Mouse (Mus musculus) natural killer cell, adult 2 months (primary cell): ENCODE data around the gene Ggn.
"Not testable (repeated sequence)": the region's sequence is repeated elsewhere in the genome, so short reads cannot be mapped to it uniquely, and the experiment has no call there.

ENCODE experiments used
- DNase-seq, 2 experiments: peaks; one replicate each; pipeline ENCODE4 v3.0.0; 2022; ENCODE audit warnings: low spot score in 2 of 2

The Ggn gene

DNA sequence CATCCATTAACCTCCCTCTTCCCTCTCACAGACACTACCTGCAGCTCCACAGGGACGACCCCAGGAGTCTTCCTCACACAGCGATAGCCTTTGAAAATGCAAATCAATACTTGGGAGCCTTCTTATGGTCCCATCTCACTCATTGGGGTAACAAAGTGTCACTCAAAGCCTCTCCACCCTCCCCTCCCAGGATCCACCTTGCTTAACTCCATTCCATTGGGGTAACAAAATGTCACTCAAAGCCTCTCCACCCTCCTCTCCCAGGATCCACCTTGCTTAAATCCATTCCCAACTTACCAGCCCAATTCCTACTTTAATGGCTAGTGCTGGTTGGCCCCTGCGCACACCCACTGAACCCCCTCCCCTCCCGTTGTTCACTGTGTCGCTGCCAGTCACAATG, 11.7 kb upstream of the Ggn start:
- no peak for DNase-seq

DNA sequence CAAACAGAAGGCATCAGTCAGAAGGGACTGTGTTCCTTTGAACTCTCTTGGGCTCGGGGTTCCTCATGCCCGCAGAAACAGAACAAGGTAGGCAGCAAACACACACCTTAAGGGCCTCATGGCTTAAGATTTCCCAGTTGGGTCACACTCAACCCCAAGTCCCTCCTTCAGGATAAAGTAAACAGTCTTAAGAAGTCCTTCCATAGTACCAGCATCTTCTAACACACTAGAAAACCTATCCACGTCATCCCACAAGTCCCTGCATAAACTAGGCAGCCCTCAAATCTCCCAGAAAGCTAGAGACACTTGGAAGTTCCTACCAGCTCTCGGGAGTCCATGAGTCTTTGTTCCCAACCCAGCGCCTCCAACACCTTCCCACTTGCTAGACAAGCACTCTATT, 7.7 kb upstream of the Ggn start:
- no peak for DNase-seq

DNA sequence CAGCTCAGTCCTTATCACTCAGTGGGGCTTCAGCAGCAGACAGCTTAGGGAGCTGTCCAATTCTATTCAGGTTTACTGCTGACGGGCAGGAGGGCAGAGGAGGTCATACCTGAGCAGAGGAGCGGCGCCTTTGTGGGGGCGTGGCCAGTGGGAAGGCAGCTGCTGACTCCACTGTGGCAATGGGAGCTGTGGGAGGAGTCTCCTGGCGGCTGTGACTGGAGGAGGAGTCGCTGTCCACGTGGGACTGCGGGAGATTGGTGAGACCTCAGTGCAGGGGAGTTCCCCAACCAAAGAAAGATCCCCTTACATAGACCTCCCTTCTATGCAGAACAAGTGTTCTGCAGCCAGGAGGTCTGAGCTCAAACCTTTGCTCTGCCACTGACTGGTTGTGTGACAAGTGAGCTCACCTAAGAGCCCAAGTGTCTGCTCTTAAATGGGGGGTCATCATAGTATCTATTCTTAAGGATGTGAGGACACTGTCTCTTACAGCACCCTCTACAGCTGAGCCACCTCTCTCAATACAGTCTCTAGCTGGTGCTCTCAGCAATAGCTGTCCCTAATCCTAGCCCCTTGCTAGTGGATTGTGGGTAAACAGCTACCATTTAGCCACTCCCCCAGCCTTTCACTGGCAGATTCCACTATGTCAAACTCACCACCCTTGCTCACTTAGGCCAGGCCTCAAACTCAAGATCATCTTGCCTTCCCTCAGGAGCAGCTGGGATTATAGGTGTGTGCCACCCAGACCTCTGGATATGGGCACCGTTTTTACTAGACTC, 7.1 kb upstream of the Ggn start:
- DNase-seq, result peak; percentile 37 to 56

DNA sequence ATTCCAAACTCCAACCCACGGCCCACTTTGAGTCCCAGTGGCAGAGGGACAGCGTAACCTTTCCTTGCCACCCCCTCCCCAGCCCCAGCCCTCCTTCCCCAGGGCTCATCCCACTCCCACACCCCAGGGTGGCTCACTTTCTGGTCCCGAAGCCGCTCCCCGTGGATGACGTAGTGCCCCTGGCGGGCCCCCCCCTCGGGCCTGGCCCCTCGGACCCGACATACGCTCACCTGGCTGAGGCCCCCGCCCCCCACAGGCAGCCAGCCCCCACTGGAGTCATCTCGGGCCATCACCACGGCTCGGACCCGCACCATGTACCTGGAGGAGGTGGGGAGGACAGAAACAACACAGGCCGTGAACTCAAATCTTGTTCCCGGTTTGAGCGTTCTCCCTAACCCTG, 2.4 kb upstream of the Ggn start:
- DNase-seq, result no peak

DNA sequence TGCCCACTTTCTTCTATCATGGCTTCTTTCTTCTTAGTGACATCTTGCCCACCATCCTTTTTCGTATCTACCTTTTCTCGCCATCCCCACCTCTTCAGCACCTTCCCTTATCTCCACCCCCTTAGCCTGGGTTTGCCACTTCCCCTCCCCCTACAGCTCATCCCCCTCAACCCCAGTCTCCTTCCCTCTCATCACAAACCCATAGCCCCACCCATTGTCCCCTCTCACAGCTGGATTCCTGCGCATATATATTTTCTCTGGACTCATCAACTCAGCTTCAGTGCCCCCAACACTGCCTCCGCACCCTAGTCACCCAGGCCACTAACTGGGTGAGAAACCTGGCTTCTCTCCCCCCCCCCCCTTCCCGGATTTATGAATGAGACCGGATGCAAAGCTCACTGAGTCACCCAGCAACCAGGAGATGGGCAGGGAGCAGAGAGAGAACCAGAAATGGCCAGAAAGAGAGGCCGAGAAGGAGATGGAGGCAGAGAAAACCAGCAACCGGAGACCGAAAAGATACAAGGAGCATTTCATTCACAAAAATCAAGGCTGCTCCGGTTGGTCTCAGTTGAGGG, 1.8 kb upstream of the Ggn start:
- DNase-seq, result no peak

DNA sequence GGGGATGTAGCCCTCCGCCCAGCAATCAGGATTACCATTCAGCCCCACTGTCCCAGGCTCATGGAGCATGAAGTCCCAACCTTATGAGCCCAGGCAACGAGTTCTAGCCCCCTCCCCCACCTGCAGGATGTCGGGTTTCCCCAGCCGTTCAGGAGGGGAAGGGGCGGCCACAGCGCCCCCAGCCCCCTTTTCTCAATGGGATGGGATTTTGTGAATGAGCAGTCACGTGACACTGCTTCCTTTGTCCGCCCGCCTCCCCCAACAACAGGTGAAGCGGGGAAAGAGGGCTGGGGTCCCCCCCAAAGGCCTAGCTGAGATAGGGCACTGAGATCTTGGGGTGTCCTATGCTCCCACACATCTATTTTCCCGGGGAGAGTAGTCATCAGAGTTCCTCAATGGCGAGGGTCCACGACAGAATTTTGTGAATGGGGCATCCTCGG, 1.2 kb upstream of the Ggn start:
- DNase-seq, result no peak

DNA sequence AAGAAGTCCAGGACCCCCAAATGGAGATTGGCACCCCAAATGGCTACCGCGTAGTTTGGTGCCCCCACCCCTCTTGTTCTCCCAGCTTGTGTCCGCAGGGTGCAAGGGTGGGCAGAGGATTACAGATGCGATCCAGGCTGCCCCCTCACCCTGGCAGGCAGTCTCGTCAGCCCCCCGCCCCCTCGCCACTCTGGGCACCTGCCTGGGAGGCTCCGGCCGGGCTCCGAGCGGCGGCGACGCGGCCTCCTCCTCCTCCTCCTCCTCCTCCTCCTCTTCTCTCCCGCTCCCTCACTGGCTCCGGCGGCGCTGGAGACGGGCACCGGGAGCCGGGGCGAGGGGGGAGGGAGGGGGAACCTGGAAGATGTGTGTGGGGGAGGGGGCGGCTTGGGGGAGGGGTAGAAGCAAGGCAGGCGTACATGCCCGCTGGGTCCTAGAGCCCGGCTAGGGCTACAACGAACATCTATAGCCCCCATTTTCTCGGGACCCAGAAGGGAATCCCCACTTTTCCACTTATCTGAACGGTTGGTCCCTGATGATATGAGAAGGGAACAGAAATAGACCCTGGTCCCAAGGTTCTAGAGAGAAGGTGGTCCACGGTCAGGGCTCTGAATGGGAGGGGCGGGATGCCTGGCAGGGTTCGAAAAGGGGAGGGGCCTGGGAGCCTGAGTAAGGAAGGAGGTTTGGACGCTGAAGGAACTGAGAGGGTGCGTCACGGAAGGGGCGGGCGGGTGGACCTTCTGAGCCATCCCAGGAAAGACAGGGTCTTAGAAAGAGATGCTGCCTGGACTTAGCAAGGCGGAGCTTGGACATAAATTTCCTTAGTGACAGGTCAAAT, 562 bp upstream of the Ggn start:
- DNase-seq, result no peak

DNA sequence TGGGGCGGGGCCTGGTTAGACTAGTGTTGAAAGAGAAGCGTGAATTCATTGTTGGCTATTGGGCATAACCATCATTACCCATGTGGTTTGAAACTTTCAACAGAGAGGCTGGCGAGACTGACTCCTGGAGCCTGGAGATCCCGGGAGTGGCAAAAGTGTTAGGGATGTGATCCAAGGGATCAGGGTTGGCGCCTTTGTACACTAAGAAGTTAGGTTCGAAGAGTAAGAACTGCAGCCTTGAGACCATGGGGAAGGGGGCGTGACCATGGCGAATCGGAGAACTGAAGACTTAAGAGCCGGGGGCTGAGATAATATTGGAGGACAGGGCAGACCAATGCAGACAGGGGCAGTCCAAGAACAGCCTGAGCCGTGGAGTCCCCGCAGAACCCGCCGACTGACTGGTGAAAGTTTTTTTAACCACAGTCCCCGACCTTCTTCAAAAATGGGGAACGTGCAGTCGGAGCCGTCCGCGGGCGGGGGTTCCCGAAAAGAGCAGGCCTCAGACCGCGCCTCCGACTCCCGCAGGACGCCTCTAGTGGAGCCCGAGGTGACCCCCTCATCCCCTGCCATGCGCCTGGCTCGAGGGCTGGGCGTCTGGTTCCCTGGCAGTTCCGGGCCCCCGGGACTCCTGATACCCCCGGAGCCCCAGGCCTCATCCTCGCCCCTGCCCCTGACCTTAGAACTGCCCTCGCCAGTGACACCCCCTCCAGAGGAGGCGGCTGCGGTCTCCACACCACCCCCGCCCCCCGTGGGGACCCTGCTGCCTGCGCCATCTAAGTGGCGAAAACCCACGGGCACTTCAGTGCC, 948 bp downstream of the Ggn start:
- DNase-seq, result peak; percentile 21 to 41

DNA sequence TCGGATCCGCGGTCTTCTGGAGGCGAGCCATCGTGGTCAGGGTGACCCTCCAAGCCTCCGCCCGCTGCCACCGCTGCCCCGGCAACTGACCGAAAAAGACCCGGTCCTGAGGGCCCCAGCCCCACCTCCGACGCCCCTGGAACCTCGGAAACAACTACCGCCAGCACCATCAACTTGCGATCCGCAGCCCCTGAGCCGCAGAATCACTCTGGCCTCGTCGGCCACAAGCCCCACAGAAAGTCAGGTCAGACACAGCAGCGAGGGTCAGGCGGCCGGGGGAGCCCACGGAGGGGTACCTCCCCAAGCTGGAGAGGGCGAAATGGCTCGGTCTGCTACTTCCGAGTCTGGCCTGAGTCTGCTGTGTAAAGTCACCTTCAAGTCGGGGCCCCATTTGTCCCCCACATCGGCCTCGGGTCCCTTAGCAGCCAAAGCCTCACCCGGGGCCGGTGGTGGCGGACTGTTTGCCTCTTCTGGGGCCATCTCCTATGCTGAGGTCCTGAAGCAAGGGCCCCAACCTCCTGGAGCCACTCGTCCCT, 1.6 kb downstream of the Ggn start:
- no peak for DNase-seq

DNA sequence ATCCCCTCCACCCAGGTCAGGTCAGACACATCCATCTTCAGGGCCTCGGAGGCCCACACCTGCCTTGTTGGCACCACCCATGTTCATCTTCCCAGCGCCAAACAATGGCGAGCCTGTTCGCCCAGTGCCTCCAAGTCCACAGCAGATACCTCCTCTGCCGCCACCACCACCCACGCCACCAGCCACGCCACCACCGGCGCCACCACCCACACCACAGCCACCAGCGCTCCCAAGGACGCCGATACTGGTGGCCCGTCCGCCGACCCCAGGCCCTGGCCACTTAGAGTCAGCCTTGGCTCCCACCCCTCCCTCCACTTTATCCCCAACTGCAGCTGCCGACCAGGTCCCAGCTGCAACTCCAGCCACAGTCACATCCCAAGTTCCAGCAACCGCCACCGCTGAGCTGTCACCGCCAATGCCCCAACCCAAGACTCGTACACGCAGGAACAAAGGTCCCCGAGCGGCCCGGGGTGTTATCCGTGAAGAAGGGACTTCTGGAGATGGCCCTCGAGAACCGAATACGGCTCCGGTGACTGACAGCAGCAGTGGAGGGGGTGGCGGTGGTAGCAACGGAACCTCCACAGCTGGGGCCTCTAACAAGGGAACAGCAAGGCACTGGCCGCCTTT, 2.5 kb downstream of the Ggn start:
- no peak for DNase-seq

DNA sequence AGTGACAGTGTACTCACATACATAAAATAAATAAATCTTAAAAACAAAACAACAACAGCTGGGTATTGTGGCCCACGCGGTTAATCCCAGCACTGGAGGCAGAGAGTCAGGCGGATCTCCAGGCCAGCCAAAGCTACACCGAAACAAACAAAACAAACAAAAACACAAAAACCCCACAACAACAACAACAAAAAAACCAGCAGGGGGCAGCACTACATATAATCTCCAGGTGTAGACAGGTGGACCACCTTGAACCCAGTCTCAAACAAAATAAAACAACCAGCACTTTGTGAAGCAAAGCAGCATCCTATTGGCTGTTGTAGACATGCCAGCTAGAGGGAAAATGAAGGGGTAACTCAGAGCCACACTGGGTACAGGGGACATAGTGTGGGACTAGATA, 8.1 kb downstream of the Ggn start:
- no peak for DNase-seq

DNA sequence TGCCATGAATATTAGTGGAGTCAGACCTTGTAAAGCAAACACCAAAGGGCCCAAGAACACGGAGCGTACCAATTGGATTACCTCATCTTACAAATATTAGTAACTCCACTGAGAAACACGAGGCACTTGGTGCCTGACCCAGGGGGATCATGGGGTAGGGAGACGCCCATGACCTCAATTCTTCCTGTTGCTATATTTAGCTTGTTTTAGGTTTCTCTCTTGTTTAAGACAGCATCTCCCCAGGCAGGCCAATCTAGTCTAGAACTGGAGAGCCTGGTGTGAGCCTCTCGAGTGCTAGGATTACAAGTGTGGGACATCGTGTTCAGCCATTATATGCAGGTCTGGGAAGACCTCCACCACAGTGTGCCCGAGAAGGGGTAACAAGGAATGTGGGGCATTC, 9.3 kb downstream of the Ggn start:
- DNase-seq, result peak in 1 of 2 experiments; percentile 53

DNA sequence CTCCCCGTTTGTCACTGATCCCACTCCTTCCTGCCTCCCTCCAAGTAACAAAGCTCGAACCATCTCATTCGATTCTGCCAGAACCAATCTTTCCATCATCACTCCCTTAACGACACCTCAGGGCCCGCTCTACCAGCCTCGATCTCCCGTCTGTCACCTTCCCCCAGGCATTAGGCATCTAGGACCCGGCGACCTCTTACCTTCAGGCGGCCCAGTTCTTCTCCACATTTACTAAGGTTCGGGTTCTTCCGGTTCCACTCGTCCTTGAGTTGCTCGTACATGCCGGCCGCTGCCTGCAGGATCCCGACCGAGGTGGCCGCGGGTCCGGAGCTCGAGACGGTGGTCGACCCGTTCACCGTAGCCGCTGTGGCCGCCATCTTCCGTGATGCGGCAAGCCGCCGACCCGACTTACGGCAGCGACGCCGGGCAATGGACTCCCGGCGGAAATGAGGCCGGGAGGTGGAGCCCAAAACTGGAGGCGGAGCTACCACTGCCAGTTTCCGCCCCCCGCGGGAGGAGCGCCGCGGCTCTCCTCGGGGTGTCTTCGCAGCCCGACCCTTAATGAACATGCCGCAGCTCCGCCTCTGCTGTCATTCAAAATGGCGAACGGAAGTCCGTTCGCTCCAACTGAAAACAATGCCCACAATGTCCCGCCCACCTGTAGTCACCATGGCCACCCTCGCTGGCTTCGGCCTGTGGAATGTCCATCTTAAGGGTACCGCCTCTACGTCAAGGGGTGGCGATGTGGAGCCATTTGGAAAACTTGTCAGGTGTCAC, 10.3 kb downstream of the Ggn start, which contains the start of gene Psmd8:
Gene Psmd8, minus strand, starts transcription at position 625 of the 777 bp plus-strand sequence.
- peak; percentile 96 to 97 for DNase-seq

DNA sequence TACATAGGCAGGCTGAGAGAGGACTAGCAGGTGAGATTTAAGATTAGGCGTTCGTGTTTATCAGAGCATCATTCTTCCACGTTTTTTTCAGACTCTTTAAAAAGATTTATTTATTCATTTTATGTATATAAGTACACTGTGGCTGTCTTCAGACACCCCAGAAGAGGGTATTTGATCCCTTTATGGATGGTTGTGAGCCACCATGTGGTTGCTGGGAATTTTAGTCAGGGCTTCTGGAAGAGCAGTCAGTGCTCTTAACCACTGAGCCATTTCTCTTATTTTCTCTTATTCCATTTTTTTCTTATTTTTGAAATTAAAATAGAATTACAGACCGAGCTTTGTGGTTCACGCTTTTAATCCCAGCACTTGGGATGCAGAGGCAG, 10.8 kb downstream of the Ggn start:
- no peak for DNase-seq

DNA sequence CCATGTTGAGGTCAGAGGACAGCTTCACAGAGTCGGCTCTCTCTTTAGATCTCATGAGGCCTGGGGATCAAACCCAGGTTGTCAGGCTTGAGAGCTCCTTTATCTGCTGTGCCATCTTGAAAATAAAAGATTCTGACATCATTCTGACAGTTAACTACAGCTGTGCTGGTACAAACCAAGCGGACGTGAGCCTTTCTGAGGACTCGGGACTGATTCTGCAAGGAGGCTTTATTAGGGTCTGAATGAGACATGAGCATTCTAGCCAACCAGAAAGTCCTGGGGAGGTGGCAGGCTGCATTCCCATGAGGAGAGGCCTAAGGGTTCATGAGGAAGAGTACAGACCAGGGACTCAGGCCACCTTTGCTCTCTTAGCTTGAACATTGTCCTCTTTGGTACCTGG, 11.3 kb downstream of the Ggn start:
- DNase-seq, result not testable (repeated sequence)

DNA sequence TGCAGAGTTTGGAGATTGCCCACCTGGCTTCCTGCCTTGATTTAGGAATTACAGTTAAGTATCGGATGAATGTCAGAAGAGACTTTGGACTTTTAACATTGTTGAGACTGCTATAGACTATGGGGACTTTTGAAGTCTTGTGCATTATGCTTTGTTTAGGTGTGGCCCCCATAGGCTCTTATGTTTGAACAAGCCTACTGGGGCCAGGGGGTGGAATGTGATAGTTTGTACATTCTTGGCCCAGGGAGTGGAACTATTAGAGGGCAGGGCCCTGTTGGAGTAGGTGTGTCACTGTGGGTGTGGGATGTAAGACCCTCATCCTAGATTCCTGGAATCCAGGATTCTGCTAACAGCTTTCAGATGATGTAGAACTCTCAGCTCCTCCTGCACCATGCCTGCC, 24.2 kb downstream of the Ggn start:
- not testable (repeated sequence) for DNase-seq

DNA sequence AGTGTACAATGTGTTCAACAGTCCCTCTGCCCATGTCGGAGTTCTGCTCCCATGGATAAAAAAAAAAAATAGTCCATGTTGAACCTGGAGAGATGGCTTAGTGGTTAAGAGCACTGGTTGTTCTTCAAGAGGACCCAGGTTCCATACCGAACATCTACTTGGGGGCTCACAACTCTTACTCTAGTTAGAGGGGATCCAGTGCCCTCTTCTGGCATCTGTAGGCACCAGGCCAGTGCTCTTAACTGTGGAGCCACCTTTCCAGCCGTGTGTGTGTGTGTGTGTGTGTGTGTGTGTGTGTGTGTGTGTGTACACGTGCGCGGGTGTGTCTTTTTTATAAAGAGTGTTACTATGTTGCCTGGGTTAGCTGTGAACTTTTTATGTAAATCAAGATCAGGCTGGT, 32.6 kb downstream of the Ggn start:
- no peak for DNase-seq

DNA sequence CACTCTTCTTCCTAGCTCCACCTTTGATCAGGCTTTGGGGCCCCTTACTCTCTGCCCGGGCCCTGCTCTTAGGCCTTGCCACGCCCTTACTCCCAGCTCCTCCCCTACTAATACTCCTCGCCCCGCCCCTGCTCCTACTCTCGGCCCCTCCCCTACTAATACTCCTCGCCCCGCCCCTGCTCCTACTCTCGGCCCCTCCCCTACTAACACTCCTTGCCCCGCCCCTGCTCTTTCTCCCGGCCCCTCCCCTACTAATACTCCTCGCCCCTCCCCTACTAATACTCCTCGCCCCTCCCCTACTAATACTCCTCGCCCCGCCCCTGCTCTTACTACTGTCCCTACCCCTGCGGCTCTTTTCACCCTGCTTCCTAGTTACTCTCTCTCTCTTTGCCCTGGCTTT, 41.0 kb downstream of the Ggn start:
- not testable (repeated sequence) for DNase-seq

DNA sequence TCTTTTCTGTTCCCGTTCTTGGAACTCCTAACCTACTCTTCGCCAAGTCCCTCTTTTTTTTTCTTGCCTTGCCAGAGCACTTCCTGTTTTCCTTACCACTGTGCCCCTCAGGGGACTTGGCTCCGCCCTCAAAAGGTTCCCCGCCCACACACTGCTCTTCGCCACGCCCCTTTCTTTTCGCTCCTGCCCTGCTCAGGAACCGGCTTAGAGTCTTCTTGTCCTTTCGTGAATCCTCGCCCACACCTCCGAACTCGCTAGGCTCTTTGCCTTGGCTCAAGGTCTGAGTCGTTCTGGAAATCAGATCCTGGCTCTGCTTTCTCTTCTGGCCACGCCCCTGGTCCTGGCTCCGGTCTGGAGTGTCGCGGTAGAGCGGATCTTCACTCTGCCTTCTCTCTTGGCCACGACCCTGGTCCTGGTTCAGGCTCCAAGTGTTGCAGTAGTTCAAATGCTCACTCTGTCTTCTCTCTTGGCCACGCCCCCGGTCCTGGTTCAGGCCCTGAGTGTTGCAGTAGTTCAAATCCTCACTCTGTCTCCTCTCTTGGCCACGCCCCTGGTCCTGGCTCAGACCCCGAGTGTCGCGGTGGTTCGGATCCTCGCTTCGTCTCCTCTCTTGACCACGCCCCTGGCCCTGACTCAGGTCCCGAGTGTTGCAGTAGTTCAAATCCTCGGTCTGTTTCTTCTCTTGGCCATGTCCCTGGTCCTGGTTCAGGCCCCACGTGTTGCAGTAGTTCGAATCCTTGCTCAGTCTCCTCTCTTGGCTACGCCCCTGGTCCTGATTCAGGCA, 41.6 kb downstream of the Ggn start:
- peak; percentile 82 to 90 for DNase-seq
